Mouse (Mus musculus): ENCODE measurements around the gene Nars2.
A peak's percentile ranks its signal among the peaks of the same experiment; 100 is the strongest.
"Not testable (repeated sequence)": the region's sequence is repeated elsewhere in the genome, so short reads cannot be mapped to it uniquely, and the experiment has no call there.

Gene Nars2

GRCm38 (mm10) chr7:96951281-96952051 is at the start of gene Nars2:
Nars2 (plus strand) TSS chr7:96951505.
- peak; percentile 99 for DNase-seq (ENCODE audit: low spot score)

- no peak for DNase-seq (ENCODE audit: low spot score)
Measured at GRCm38 (mm10) chr7:96902183-96902582, 49.1 kb upstream of the Nars2 start.

- DNase-seq (ENCODE audit: low spot score) = no peak
Measured at GRCm38 (mm10) chr7:96903088-96903985, 48.0 kb upstream of the Nars2 start.

- DNase-seq (ENCODE audit: low spot score) = no peak
Measured at GRCm38 (mm10) chr7:96904442-96904841, 46.9 kb upstream of the Nars2 start.

- DNase-seq (ENCODE audit: low spot score) = no peak
Measured at GRCm38 (mm10) chr7:96904936-96905335, 46.4 kb upstream of the Nars2 start.

GRCm38 (mm10) chr7:96905422-96905821 is 45.9 kb upstream of the Nars2 start:
- no peak for DNase-seq (ENCODE audit: low spot score)

GRCm38 (mm10) chr7:96906216-96906615 is 45.1 kb upstream of the Nars2 start:
- no peak for DNase-seq (ENCODE audit: low spot score)

- DNase-seq (ENCODE audit: low spot score) = no peak
Measured at GRCm38 (mm10) chr7:96907971-96908680, 43.2 kb upstream of the Nars2 start.

- DNase-seq (ENCODE audit: low spot score) = no peak
Measured at GRCm38 (mm10) chr7:96909856-96910255, 41.4 kb upstream of the Nars2 start.

GRCm38 (mm10) chr7:96910310-96910960 is 40.9 kb upstream of the Nars2 start:
- DNase-seq (ENCODE audit: low spot score) = peak; percentile 53

GRCm38 (mm10) chr7:96914031-96914430 is 37.3 kb upstream of the Nars2 start:
- peak; percentile 92 for DNase-seq (ENCODE audit: low spot score)

- DNase-seq (ENCODE audit: low spot score) = peak; percentile 91
Measured at GRCm38 (mm10) chr7:96915452-96916105, 35.7 kb upstream of the Nars2 start.

- DNase-seq (ENCODE audit: low spot score) = peak; percentile 40
Measured at GRCm38 (mm10) chr7:96920447-96921095, 30.7 kb upstream of the Nars2 start.

- no peak for DNase-seq (ENCODE audit: low spot score)
Measured at GRCm38 (mm10) chr7:96922927-96923326, 28.4 kb upstream of the Nars2 start.

GRCm38 (mm10) chr7:96943715-96944377 is 7.5 kb upstream of the Nars2 start:
- DNase-seq (ENCODE audit: low spot score) = no peak

- not testable (repeated sequence) for DNase-seq (ENCODE audit: low spot score)
Measured at GRCm38 (mm10) chr7:96946501-96946900, 4.8 kb upstream of the Nars2 start.

GRCm38 (mm10) chr7:96952094-96952493 is 789 bp downstream of the Nars2 start:
- DNase-seq (ENCODE audit: low spot score) = no peak

- no peak for DNase-seq (ENCODE audit: low spot score)
Measured at GRCm38 (mm10) chr7:96959168-96959567, 7.9 kb downstream of the Nars2 start.

GRCm38 (mm10) chr7:96967188-96967587 is 15.9 kb downstream of the Nars2 start:
- DNase-seq (ENCODE audit: low spot score) = no peak

GRCm38 (mm10) chr7:96970359-96970758 is 19.1 kb downstream of the Nars2 start:
- DNase-seq (ENCODE audit: low spot score) = peak; percentile 83

All from embryo, embryonic 10.5 days (tissue).